Mouse (Mus musculus) liver, embryonic 16.5 days (tissue): Measurements from ENCODE around the gene Hydin. TPM values are rescaled to one million over a fixed set of nuclear protein-coding genes. Genes with fewer than 3 reads are reported as not detected.
A peak's percentile ranks its signal among the peaks of the same experiment; 100 is the strongest.

Experiments
- ATAC-seq: fragments of 200-750 bp; cut with Nextera tagmentation; 2 replicates; pipeline ENCODE4 v1.8.0; 2017; ENCODE audit warnings: low read depth, mild to moderate bottlenecking, moderate number of reproducible peaks, moderate library complexity
- H3K27ac ChIP-seq: fragments of 300-500 bp; sonication (generic); 2 replicates; pipeline ENCODE4 v1.5.1; 2014; ENCODE audit warnings: mild to moderate bottlenecking, low read length
- H3K27me3 ChIP-seq: fragments of 300-500 bp; sonication (generic); 2 replicates; pipeline ENCODE4 v1.6.1; 2014; ENCODE audit warnings: low read depth, low read length, mixed read lengths; ENCODE audit not compliant: control insufficient read depth, insufficient read depth
- H3K36me3 ChIP-seq: fragments of 300-500 bp; sonication (generic); 2 replicates; pipeline ENCODE4 v1.6.1; 2014; ENCODE audit warnings: mild to moderate bottlenecking; ENCODE audit not compliant: control insufficient read depth, insufficient read depth
- H3K4me1 ChIP-seq: fragments of 300-500 bp; sonication (generic); 2 replicates; pipeline ENCODE4 v1.6.1; 2014; ENCODE audit warnings: low read depth, low read length, mixed read lengths; ENCODE audit not compliant: control insufficient read depth
- H3K4me2 ChIP-seq: fragments of 300-500 bp; sonication (generic); 2 replicates; pipeline ENCODE4 v1.6.1; 2014; ENCODE audit warnings: low read depth, low read length, mixed read lengths
- H3K4me3 ChIP-seq: fragments of 300-500 bp; sonication (generic); 2 replicates; pipeline ENCODE4 v1.5.1; 2014; ENCODE audit warnings: low read depth, mild to moderate bottlenecking, low read length
- H3K9ac ChIP-seq: fragments of 300-500 bp; sonication (generic); 2 replicates; pipeline ENCODE4 v1.6.1; 2014; ENCODE audit warnings: low read depth, low read length
- H3K9me3 ChIP-seq: fragments of 300-500 bp; sonication (generic); replicated peaks from 2 replicates; pipeline ENCODE4 v1.6.1; 2016; ENCODE audit warnings: low read length; ENCODE audit not compliant: control insufficient read depth
- WGBS: fragments of 180-500 bp; shearing (Covaris S2); extraction: QIAGEN DNeasy Blood & Tissue Kit; methylation state at CpG from one replicate; pipeline ENCODE4 v1.1.7; 2014; ENCODE audit not compliant: insufficient replicate concordance; 5-methylcytosine and 5-hydroxymethylcytosine counted together
- polyA plus RNA-seq: library from polyadenylated mRNA; unstranded; fragments of >200 nt; fragmentation: Nextera tagmentation; extraction: Ambion mirVana; gene quantifications from 2 replicates; pipeline ENCODE4 v1.2.1, GENCODE M21; 2015

Hydin gene
- polyA plus RNA-seq = 0.11 and 0.13 TPM in 2 replicates

GRCm38 (mm10) chr8:110266741-110267140 lies at the start of gene Hydin:
Hydin (plus strand) TSS chr8:110266977.
- peak; percentile 47; the same call in 1 of the 2 replicates for ATAC-seq
- WGBS = 1% methylated on average over 15 of the region's 15 CpGs

GRCm38 (mm10) chr8:110217198-110217597 lies 49.6 kb upstream of the Hydin start:
- Histone ChIP-seq H3K9me3 (no peaks in the 10 kb centered on the region), H3K27me3 (no peaks in the 10 kb centered on the region), H3K4me1 (peaks cover 9% of the 10 kb centered on the region), H3K27ac (no peak overlapping the region), H3K9ac (no peak overlapping the region), H3K36me3 (peaks cover 16% of the 10 kb centered on the region), H3K4me2 (peak overlapping the region; percentile 86), H3K4me3 (peak overlapping the region; percentile 76)
- WGBS = 42% methylated on average over 5 of the region's 5 CpGs
- ATAC-seq = no peak

More at GRCm38 (mm10) chr8:110266741-110267140, at the start of gene Hydin:
- Histone ChIP-seq H3K4me3 (peak within 1 kb of the TSS; percentile 23; the same call in 1 of the 2 replicates), H3K27ac (no peak within 1 kb of the TSS), H3K4me2 (peak within 1 kb of the TSS; percentile 2), H3K9ac (no peak within 1 kb of the TSS), H3K36me3 (no peaks in the 10 kb centered on the region), H3K27me3 (no peaks in the 10 kb centered on the region), H3K9me3 (no peaks in the 10 kb centered on the region), H3K4me1 (no peaks in the 10 kb centered on the region)

DNA sequence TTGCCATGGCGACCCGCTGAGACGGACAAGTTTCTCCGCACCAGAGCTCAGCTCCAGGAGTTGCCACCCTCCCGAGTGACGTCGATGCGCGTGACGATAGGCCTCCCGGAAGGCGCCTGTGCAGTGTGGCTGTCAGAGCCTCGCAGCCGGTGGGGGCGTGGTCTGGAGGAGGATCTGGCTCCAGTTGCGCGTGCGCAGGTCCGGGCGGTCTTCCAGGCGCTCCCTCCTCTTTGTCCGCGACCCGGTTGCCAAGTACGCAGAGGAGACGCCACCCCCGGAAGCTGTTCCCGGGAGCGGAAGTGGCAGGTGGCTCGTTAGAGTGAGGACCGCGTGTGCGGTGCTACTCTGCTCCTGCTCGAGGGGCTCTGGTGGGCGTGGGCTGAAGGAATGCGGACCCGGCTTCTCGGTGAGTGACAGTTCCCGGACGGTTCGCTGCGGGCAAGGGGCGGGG lies 49.1 kb upstream of the Hydin start:
- H3K27ac ChIP-seq = no peak overlapping the region
- H3K36me3 ChIP-seq = peaks cover 20% of the 10 kb centered on the region
- H3K4me3 ChIP-seq = peak overlapping the region; percentile 76
- peak overlapping the region; percentile 86 for H3K4me2 ChIP-seq
- peak overlapping the region; percentile 64 for H3K9ac ChIP-seq
- peak; percentile 98 for ATAC-seq
- peaks cover 9% of the 10 kb centered on the region for H3K4me1 ChIP-seq
- 0% methylated on average over 43 of the region's 43 CpGs for WGBS
- no peaks in the 10 kb centered on the region for H3K27me3 ChIP-seq
- no peaks in the 10 kb centered on the region for H3K9me3 ChIP-seq

DNA sequence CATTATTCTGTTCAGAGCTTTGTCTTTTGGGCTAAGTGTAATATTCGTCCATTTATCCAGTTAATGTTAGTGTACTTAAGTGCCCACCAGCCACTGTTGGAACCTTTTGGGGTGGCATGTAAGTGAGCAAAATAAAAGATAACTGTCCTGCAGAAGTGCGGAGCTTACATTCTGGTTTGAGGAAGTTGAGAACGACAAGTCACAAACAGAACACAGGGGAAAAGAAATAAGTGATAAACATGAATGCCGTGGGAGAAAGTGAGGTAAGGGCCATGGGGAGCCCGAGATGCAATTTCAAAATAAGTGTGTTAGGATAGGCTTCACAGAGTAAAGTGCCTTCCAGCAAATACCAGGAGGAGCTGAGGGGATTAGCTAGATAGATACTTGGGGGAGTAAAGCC lies 48.3 kb upstream of the Hydin start:
- no peak for ATAC-seq
- Histone ChIP-seq H3K9me3 (no peaks in the 10 kb centered on the region), H3K27ac (no peak overlapping the region), H3K4me3 (peak overlapping the region; percentile 76), H3K27me3 (no peaks in the 10 kb centered on the region), H3K36me3 (peaks cover 24% of the 10 kb centered on the region), H3K4me2 (peak overlapping the region; percentile 86), H3K4me1 (peaks cover 9% of the 10 kb centered on the region), H3K9ac (0 out of 2 replicates have a peak overlapping the region, but pooled peaks have one; percentile 15)
- 18% methylated on average over 5 of the region's 5 CpGs for WGBS

- Histone ChIP-seq H3K27me3 (no peaks in the 10 kb centered on the region), H3K4me1 (peaks cover 9% of the 10 kb centered on the region), H3K4me3 (no peak overlapping the region), H3K4me2 (no peak overlapping the region), H3K9me3 (no peaks in the 10 kb centered on the region), H3K27ac (no peak overlapping the region), H3K36me3 (peaks cover 24% of the 10 kb centered on the region), H3K9ac (no peak overlapping the region)
- 79% methylated on average over 14 of the region's 14 CpGs for WGBS
- ATAC-seq = no peak
Observed at GRCm38 (mm10) chr8:110220936-110221335, 45.8 kb upstream of the Hydin start.

DNA sequence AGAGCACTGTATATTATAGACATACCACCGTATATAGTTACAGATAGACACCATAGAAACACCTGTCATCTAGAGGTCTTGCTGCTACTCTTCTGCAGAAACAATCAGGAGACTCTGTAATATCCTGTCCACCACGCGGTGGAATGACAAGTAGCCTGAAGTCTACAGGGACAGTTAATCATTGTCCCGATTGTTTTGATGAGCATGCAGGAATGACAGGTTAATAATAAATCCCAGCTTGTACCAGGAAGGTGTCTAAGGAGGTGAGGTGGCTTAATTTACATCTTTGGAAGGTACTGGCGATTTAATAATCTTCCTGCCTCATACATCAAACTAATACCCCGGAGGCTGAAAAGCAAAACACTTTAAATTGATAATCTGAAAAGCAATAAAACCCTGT lies 36.0 kb upstream of the Hydin start:
- no peaks in the 10 kb centered on the region for H3K4me1 ChIP-seq
- H3K27ac ChIP-seq = no peak overlapping the region
- ATAC-seq = no peak
- WGBS = 55% methylated on average over 6 of the region's 6 CpGs
- no peaks in the 10 kb centered on the region for H3K36me3 ChIP-seq
- H3K4me2 ChIP-seq = no peak overlapping the region
- no peaks in the 10 kb centered on the region for H3K27me3 ChIP-seq
- no peak overlapping the region for H3K9ac ChIP-seq
- H3K9me3 ChIP-seq = no peaks in the 10 kb centered on the region; the same call in 1 of the 2 replicates
- no peak overlapping the region for H3K4me3 ChIP-seq

- WGBS = 36% methylated on average over 7 of the region's 7 CpGs
- Histone ChIP-seq H3K27ac (no peak overlapping the region), H3K9ac (no peak overlapping the region), H3K9me3 (no peaks in the 10 kb centered on the region), H3K4me2 (no peak overlapping the region), H3K4me1 (no peaks in the 10 kb centered on the region), H3K4me3 (no peak overlapping the region), H3K27me3 (no peaks in the 10 kb centered on the region), H3K36me3 (no peaks in the 10 kb centered on the region)
- no peak for ATAC-seq
Observed at GRCm38 (mm10) chr8:110242278-110243177, 24.2 kb upstream of the Hydin start.

DNA sequence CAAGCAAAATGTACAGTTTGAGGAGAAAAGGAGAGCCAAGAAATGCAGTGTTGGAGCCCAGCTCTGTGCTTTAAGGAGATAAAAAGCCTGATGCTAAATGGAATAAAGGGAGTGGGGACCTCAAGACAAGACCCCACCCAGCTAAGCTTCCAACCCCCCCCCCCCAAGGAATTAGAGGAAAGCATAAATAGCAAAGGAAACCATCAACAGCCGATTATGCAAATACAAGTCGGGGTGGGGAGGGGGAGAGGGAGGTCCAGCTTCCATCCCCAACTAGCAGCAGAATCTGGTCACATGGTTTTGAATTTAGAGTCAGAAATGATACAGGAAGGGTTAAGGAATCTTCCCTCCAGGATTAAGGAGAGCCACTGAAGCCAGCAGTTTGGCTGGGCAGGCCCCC lies 22.2 kb upstream of the Hydin start:
- Histone ChIP-seq H3K36me3 (no peaks in the 10 kb centered on the region), H3K9me3 (no peaks in the 10 kb centered on the region), H3K4me1 (no peaks in the 10 kb centered on the region), H3K27ac (no peak overlapping the region), H3K4me3 (no peak overlapping the region), H3K9ac (no peak overlapping the region), H3K4me2 (no peak overlapping the region), H3K27me3 (no peaks in the 10 kb centered on the region)
- ATAC-seq = no peak
- WGBS = 34% methylated on average over 2 of the region's 2 CpGs

GRCm38 (mm10) chr8:110247238-110247637 lies 19.5 kb upstream of the Hydin start:
- no peak for ATAC-seq
- WGBS = 58% methylated on average over 6 of the region's 6 CpGs
- H3K4me3 ChIP-seq = no peak overlapping the region

More at GRCm38 (mm10) chr8:110247238-110247637, 19.5 kb upstream of the Hydin start:
- H3K4me2 ChIP-seq = no peak overlapping the region
- H3K27me3 ChIP-seq = no peaks in the 10 kb centered on the region
- no peak overlapping the region for H3K9ac ChIP-seq
- no peaks in the 10 kb centered on the region for H3K4me1 ChIP-seq
- no peak overlapping the region for H3K27ac ChIP-seq
- no peaks in the 10 kb centered on the region for H3K9me3 ChIP-seq
- no peaks in the 10 kb centered on the region for H3K36me3 ChIP-seq
